Mouse (Mus musculus): ENCODE measurements around the gene Slc16a7. TPM values are rescaled to one million over a fixed set of nuclear protein-coding genes. Genes with fewer than 3 reads are reported as not detected.

Slc16a7 gene
- polyA plus RNA-seq (2016; fragmentation: Nextera tagmentation; extraction: Ambion mirVana), result 1.9 and 3.0 TPM in 2 replicates

GRCm38 (mm10) chr10:125388876-125389786, at the start of gene Slc16a7:
TSS of gene Slc16a7 (minus strand) at chr10:125389465.
- WGBS, result 1% methylated on average over 67 of the region's 67 CpGs
- Histone ChIP-seq H3K36me3 (no peaks in the 10 kb centered on the region), H3K27ac (peak within 1 kb of the TSS; percentile 85)

GRCm38 (mm10) chr10:125418795-125419194, 29.5 kb upstream of the Slc16a7 start:
- Histone ChIP-seq H3K36me3 (no peaks in the 10 kb centered on the region), H3K4me1 (replicated peaks) (no peaks in the 10 kb centered on the region), H3K9me3 (no peaks in the 10 kb centered on the region), H3K27me3 (ENCODE audit: insufficient read depth, poor library complexity, severe bottlenecking) (no peaks in the 10 kb centered on the region), H3K27ac (no peak overlapping the region), H3K4me3 (no peak overlapping the region)
- 72% methylated on average over 6 of the region's 6 CpGs for WGBS
- DNase-seq (ENCODE audit: low spot score), result no peak

More at GRCm38 (mm10) chr10:125388876-125389786, at the start of gene Slc16a7:
- H3K4me3 ChIP-seq, result peak within 1 kb of the TSS; percentile 74
- peaks cover 16% of the 10 kb centered on the region for H3K27me3 ChIP-seq (ENCODE audit: insufficient read depth, poor library complexity, severe bottlenecking)
- DNase-seq (ENCODE audit: low spot score), result peak; percentile 84
- peaks cover 19% of the 10 kb centered on the region for H3K4me1 ChIP-seq (replicated peaks)
- no peaks in the 10 kb centered on the region for H3K9me3 ChIP-seq

- no peak overlapping the region for H3K4me3 ChIP-seq
- no peaks in the 10 kb centered on the region for H3K9me3 ChIP-seq
- no peaks in the 10 kb centered on the region for H3K36me3 ChIP-seq
- no peaks in the 10 kb centered on the region for H3K4me1 ChIP-seq (replicated peaks)
- 89% methylated on average over 4 of the region's 4 CpGs for WGBS
- DNase-seq (ENCODE audit: low spot score), result no peak
- no peaks in the 10 kb centered on the region for H3K27me3 ChIP-seq (ENCODE audit: insufficient read depth, poor library complexity, severe bottlenecking)
- H3K27ac ChIP-seq, result no peak overlapping the region
Measured at GRCm38 (mm10) chr10:125399796-125400195, 10.5 kb upstream of the Slc16a7 start.

GRCm38 (mm10) chr10:125390011-125390410, 746 bp upstream of the Slc16a7 start:
- no peaks in the 10 kb centered on the region for H3K9me3 ChIP-seq
- H3K36me3 ChIP-seq, result no peaks in the 10 kb centered on the region
- no peak overlapping the region for H3K27ac ChIP-seq
- H3K27me3 ChIP-seq (ENCODE audit: insufficient read depth, poor library complexity, severe bottlenecking), result peaks cover 16% of the 10 kb centered on the region
- peak overlapping the region; percentile 74; the same call in 1 of the 2 replicates for H3K4me3 ChIP-seq
- peaks cover 19% of the 10 kb centered on the region for H3K4me1 ChIP-seq (replicated peaks)
- DNase-seq (ENCODE audit: low spot score), result no peak
- WGBS, result 89% methylated on average over 6 of the region's 6 CpGs

GRCm38 (mm10) chr10:125388481-125388875, 787 bp downstream of the Slc16a7 start:
- DNase-seq (ENCODE audit: low spot score), result peak; percentile 7
- peaks cover 16% of the 10 kb centered on the region for H3K27me3 ChIP-seq (ENCODE audit: insufficient read depth, poor library complexity, severe bottlenecking)
- H3K9me3 ChIP-seq, result no peaks in the 10 kb centered on the region
- 15% methylated on average over 7 of the region's 7 CpGs for WGBS
- H3K36me3 ChIP-seq, result no peaks in the 10 kb centered on the region
- peak overlapping the region; percentile 85 for H3K27ac ChIP-seq
- H3K4me3 ChIP-seq, result peak overlapping the region; percentile 74
- H3K4me1 ChIP-seq (replicated peaks), result peaks cover 19% of the 10 kb centered on the region

DNA sequence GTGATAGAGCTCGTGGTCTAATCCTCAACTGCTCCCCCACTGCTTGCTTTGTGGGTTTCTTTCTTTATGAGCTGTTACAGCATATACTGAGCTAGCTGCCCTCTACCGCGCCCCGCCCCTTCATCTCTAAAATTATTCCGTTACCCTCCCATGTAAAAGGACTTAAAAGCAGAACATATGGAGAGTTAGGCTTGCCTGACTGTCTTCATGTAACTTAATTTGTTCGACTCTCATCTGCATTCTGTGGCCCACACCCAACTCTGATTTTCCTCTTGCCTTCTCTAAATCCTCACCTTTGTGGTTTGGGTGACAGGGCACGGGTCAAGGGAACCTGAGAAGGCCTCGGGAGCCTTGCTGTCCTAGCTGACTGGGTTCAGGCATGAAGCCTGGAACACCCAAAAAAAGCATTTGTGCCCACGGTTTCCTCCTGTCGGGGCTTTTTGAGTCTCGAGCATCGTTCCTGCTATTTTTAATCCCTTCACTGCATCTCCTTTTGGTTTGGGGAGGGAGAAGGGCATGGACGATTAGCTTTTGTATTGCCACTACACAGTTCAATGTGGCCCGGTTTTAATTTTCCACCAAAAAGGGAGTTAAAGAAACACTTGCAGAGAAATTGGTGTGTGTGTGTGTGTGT, 1.4 kb downstream of the Slc16a7 start:
- Histone ChIP-seq H3K27ac (no peak overlapping the region), H3K9me3 (no peaks in the 10 kb centered on the region), H3K27me3 (ENCODE audit: insufficient read depth, poor library complexity, severe bottlenecking) (peaks cover 16% of the 10 kb centered on the region), H3K36me3 (no peaks in the 10 kb centered on the region), H3K4me1 (replicated peaks) (peaks cover 19% of the 10 kb centered on the region), H3K4me3 (no peak overlapping the region)
- DNase-seq (ENCODE audit: low spot score), result no peak
- WGBS, result 51% methylated on average over 14 of the region's 14 CpGs

DNA sequence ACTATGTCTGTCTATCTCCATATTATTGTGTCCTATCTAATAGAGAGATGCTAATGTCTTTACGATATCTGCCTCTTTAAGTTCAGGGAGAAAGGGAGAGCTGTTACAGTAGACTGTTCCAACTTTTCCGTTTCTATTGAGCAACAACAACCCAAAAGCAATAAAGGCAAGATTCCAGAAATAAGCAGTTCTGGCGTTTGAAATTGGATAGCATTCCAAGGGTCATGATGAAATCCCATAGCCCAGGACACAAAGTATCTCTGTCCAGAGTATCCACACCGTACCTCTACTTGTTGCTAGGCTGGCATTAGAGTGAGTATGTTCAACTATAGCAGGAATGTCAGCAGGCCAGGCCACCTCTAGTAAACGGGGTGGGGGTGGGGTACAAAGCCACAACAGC, 13.7 kb downstream of the Slc16a7 start:
- whole genome bisulfite sequencing, result 83% methylated on average over 5 of the region's 5 CpGs
- Histone ChIP-seq H3K9me3 (no peaks in the 10 kb centered on the region), H3K4me3 (no peak overlapping the region), H3K36me3 (no peaks in the 10 kb centered on the region), H3K27ac (no peak overlapping the region), H3K27me3 (ENCODE audit: insufficient read depth, poor library complexity, severe bottlenecking) (no peaks in the 10 kb centered on the region), H3K4me1 (replicated peaks) (no peaks in the 10 kb centered on the region)
- no peak for DNase-seq (ENCODE audit: low spot score)

DNA sequence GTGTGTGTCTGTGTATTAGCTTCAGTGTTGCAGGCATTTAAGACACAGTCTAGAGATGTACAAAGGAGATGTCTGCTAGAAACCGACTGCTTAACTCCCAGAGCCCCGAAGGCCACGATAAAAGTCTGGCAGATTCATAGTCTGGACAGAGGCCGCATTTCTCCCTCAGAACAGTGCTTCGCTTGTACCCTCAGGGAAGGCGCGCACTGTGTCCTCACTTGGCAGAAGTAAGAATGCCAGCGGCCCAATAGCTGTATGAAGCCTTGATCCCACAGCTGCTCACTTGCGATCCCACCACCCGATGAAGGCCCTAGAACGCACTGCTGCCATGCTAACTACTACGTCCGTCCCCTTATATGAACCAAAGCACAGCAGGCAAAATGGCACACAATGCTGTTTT, 16.6 kb downstream of the Slc16a7 start:
- no peak overlapping the region for H3K4me3 ChIP-seq

GRCm38 (mm10) chr10:125371451-125371850, 17.8 kb downstream of the Slc16a7 start:
- Histone ChIP-seq H3K27me3 (ENCODE audit: insufficient read depth, poor library complexity, severe bottlenecking) (no peaks in the 10 kb centered on the region), H3K9me3 (no peaks in the 10 kb centered on the region), H3K4me1 (replicated peaks) (no peaks in the 10 kb centered on the region), H3K27ac (no peak overlapping the region), H3K4me3 (no peak overlapping the region), H3K36me3 (no peaks in the 10 kb centered on the region)
- no peak for DNase-seq (ENCODE audit: low spot score)
- WGBS, result 90% methylated on average over 11 of the region's 11 CpGs

More for the DNA sequence above, 16.6 kb downstream of the Slc16a7 start:
- WGBS, result 94% methylated on average over 13 of the region's 13 CpGs
- H3K27me3 ChIP-seq (ENCODE audit: insufficient read depth, poor library complexity, severe bottlenecking), result no peaks in the 10 kb centered on the region
- H3K27ac ChIP-seq, result no peak overlapping the region
- no peak for DNase-seq (ENCODE audit: low spot score)
- no peaks in the 10 kb centered on the region for H3K4me1 ChIP-seq (replicated peaks)
- H3K36me3 ChIP-seq, result no peaks in the 10 kb centered on the region
- H3K9me3 ChIP-seq, result no peaks in the 10 kb centered on the region

DNA sequence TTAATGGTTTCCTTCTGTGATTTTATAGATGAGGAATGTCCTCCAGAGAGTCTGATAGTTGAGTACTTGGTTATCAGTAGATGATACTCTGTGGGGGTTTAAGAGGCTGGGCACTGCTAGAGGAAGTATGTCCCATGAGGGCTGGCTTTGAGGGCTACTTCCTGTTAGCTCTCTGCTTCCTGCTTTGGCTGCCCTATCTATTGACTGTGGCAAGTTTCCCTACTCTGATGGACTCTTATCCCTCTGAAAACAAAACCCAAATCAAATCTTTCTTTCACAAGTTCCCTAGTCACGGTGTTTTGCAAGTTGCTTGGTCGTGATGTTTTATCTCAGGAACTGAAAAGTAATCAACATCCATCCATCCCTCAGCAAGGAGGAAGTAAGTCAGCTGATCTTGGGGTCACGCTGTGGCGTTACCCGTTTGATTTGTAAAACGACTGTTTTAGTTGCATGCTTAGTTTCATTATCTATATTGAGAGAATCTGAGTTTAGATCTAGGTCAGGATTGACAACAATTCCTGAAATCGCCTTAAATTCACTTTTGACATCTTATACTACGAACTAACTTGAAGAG, 19.1 kb downstream of the Slc16a7 start:
- Histone ChIP-seq H3K4me3 (no peak overlapping the region), H3K36me3 (no peaks in the 10 kb centered on the region), H3K27ac (no peak overlapping the region), H3K27me3 (ENCODE audit: insufficient read depth, poor library complexity, severe bottlenecking) (no peaks in the 10 kb centered on the region), H3K9me3 (no peaks in the 10 kb centered on the region), H3K4me1 (replicated peaks) (no peaks in the 10 kb centered on the region)
- DNase-seq (ENCODE audit: low spot score), result no peak
- WGBS, result 83% methylated on average over 8 of the region's 8 CpGs

GRCm38 (mm10) chr10:125358479-125358878, 30.8 kb downstream of the Slc16a7 start:
- Histone ChIP-seq H3K4me1 (replicated peaks) (no peaks in the 10 kb centered on the region), H3K9me3 (no peaks in the 10 kb centered on the region), H3K27ac (no peak overlapping the region), H3K27me3 (ENCODE audit: insufficient read depth, poor library complexity, severe bottlenecking) (no peaks in the 10 kb centered on the region), H3K4me3 (no peak overlapping the region), H3K36me3 (no peaks in the 10 kb centered on the region)
- DNase-seq (ENCODE audit: low spot score), result no peak
- 89% methylated on average over 7 of the region's 7 CpGs for WGBS

- H3K4me1 ChIP-seq (replicated peaks), result no peaks in the 10 kb centered on the region
- H3K27ac ChIP-seq, result no peak overlapping the region
- 0 out of 2 replicates have a peak, but pooled peaks cover 4% of the 10 kb centered on the region for H3K9me3 ChIP-seq
- no peaks in the 10 kb centered on the region for H3K36me3 ChIP-seq
- 80% methylated on average over 7 of the region's 7 CpGs for WGBS
- no peaks in the 10 kb centered on the region for H3K27me3 ChIP-seq (ENCODE audit: insufficient read depth, poor library complexity, severe bottlenecking)
- DNase-seq (ENCODE audit: low spot score), result no peak
- H3K4me3 ChIP-seq, result no peak overlapping the region
Measured at GRCm38 (mm10) chr10:125352805-125353204, 36.5 kb downstream of the Slc16a7 start.

- DNase-seq (ENCODE audit: low spot score), result no peak
- H3K36me3 ChIP-seq, result no peaks in the 10 kb centered on the region
- 79% methylated on average over 3 of the region's 3 CpGs for WGBS
- H3K27me3 ChIP-seq (ENCODE audit: insufficient read depth, poor library complexity, severe bottlenecking), result no peaks in the 10 kb centered on the region
- no peak overlapping the region for H3K4me3 ChIP-seq
- H3K9me3 ChIP-seq, result 0 out of 2 replicates have a peak, but pooled peaks cover 4% of the 10 kb centered on the region
- no peak overlapping the region for H3K27ac ChIP-seq
- no peaks in the 10 kb centered on the region for H3K4me1 ChIP-seq (replicated peaks)
Measured at GRCm38 (mm10) chr10:125348171-125348570, 41.1 kb downstream of the Slc16a7 start.

Measured in hindbrain, embryonic 10.5 days (tissue).